Mouse (Mus musculus) heart, postnatal 25 days (tissue): ENCODE results near the gene Mterf1a. TPM values are rescaled to one million over a fixed set of nuclear protein-coding genes. Genes with fewer than 3 reads are reported as not detected.

Experiments used
- DNase-seq: peaks from one replicate; pipeline ENCODE4 v3.0.0; 2022; ENCODE audit warnings: low spot score
- intact Hi-C: fragments of 180-260 bp; cut with DNase I; formaldehyde crosslinking; loops from one replicate; pipeline ENCODE4 v1.15.1; 2025
- total RNA-seq, 2 experiments: library from RNA; stranded (reverse); gene quantifications; 2 replicates each; pipeline ENCODE4 v1.2.3; 2021

The Mterf1a gene
- total RNA-seq, 2 experiments from 2014 or later = 3.3 to 3.8 TPM

DNA sequence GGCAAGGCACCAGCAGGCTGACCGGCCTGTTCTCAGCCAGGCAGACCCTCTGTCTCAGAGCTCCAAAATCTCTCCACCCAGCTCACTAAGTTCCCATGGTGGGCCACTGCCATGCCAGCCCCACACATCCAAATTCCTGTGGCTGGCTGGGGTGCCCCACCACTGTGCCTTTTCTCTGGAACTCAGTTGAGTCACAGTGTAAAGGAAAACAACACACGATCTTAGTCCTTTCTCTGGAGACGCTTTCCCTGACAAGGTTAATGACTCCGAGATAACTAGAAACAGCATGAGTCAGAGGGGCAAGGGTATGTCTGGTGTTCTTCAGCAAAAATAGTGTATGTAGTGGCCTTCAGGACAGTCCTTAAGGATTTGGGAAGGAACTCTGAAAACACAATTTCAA lies 23.6 kb downstream of the Mterf1a start:
- intact Hi-C loops = no loop called here
- no peak for DNase-seq

- no peak for DNase-seq
- intact Hi-C loops = no loop called here
Observed at GRCm38 (mm10) chr5:3845026-3845425, 48.7 kb downstream of the Mterf1a start, which contains the start of gene Lrrd1. Gene Lrrd1 (plus strand): TSS chr5:3845173.

Other genes starting within 250 kb of the Mterf1a start
- gene Tmbim7, start 242.8 kb downstream of the Mterf1a start, total RNA-seq = not detected
- 10 to 100 TPM; 95.4 to 98.0 TPM for gene Gatad1, start 236.7 kb downstream of the Mterf1a start, total RNA-seq
- gene Ankib1, start 91.0 kb downstream of the Mterf1a start, total RNA-seq = 10 to 100 TPM; 21.0 to 25.8 TPM
- 10 to 100 TPM; 31.5 to 32.5 TPM for gene Krit1, start 90.7 kb downstream of the Mterf1a start, total RNA-seq
- gene Lrrd1, start 48.8 kb downstream of the Mterf1a start, total RNA-seq = not detected
- gene Akap9, start 34.1 kb upstream of the Mterf1a start, total RNA-seq = 10 to 100 TPM; 41.4 to 43.0 TPM
- gene Cyp51, start 210.8 kb upstream of the Mterf1a start, total RNA-seq = 1 to 10 TPM; 4.5 to 7.4 TPM